In genomic region chr3:125746367-125746766, GRCm38 (mm10) we compare ENCODE assay signal across 25 mouse cellular contexts.
"Had no signal": no experiment of that assay in that cellular context is flagged by ENCODE, and none has a peak within 500 bp of the region (broad histone marks: within the 10 kb centered on the region; RNA-seq: fewer than 3 reads in every experiment).

No protein-coding gene starts in this region.

- H3K27ac ChIP-seq: heart, adult 2 months; heart, embryonic 13.5 days; heart, embryonic 15.5 days; hindbrain, embryonic 15.5 days; hindbrain, postnatal 0 days; kidney, embryonic 15.5 days; kidney, postnatal 0 days; limb, embryonic 13.5 days; limb, embryonic 15.5 days had no signal

- H3K4me3 ChIP-seq: heart, adult 2 months; heart, embryonic 13.5 days; heart, embryonic 15.5 days; hindbrain, embryonic 15.5 days; kidney, embryonic 15.5 days; limb, embryonic 13.5 days; limb, embryonic 15.5 days had no signal

- H3K4me1 ChIP-seq: heart, embryonic 13.5 days; heart, embryonic 15.5 days; hindbrain, embryonic 15.5 days; kidney, embryonic 15.5 days; limb, embryonic 15.5 days had no signal

- DNase-seq: gastrocnemius, postnatal 14 days; gastrocnemius, postnatal 36 days; heart, adult 11 months; heart, adult 2 months; heart, postnatal 14 days; heart, postnatal 36 days; kidney, adult 11 months; kidney, adult 2 months; kidney, adult 9 months; kidney, postnatal 14 days; kidney, postnatal 36 days; layer of hippocampus, adult 9-11 months; layer of hippocampus, postnatal 36 days; left cerebral cortex, postnatal 4 days had no signal

- H3K4me2 ChIP-seq: heart, embryonic 11.5 days; heart, embryonic 13.5 days; heart, embryonic 15.5 days; hindbrain, embryonic 15.5 days; kidney, embryonic 15.5 days; limb, embryonic 13.5 days; limb, embryonic 15.5 days had no signal

- H3K9ac ChIP-seq: heart, embryonic 13.5 days; heart, embryonic 15.5 days; hindbrain, embryonic 15.5 days; kidney, embryonic 15.5 days; limb, embryonic 13.5 days; limb, embryonic 15.5 days had no signal

- ATAC-seq: forebrain, embryonic 16.5 days; hindbrain, postnatal 0 days; intestine, embryonic 16.5 days had no signal

- H3K9me3 ChIP-seq: heart, embryonic 13.5 days; heart, embryonic 15.5 days; hindbrain, embryonic 15.5 days; kidney, embryonic 15.5 days; limb, embryonic 13.5 days; limb, embryonic 15.5 days had no signal

- H3K36me3 ChIP-seq: heart, embryonic 13.5 days; heart, embryonic 15.5 days; hindbrain, embryonic 15.5 days; kidney, embryonic 15.5 days; limb, embryonic 13.5 days; limb, embryonic 15.5 days had no signal

- H3K27me3 ChIP-seq: heart, embryonic 13.5 days; heart, embryonic 15.5 days; hindbrain, embryonic 15.5 days; kidney, embryonic 15.5 days; limb, embryonic 13.5 days; limb, embryonic 15.5 days had no signal
